ENCODE assay signal across 22 mouse cellular contexts in genomic region chr6:77139306-77139920, GRCm38 (mm10).
DNase-seq lines count a peak whose midpoint lies in the region; ATAC-seq lines count a peak whose summit lies in the region.
"Had no signal": no experiment of that assay in that cellular context is flagged by ENCODE, and none has a peak within 500 bp of the region (broad histone marks: within the 10 kb centered on the region; RNA-seq: fewer than 3 reads in every experiment).

No protein-coding gene starts in this region.

- no peaks in the 10 kb centered on the region for H3K4me1 ChIP-seq in midbrain, embryonic 11.5 days (ENCODE audit: control insufficient read depth, insufficient read depth, low read length)
- H3K4me1 ChIP-seq: embryonic facial prominence, embryonic 10.5 days; embryonic facial prominence, embryonic 13.5 days; forebrain, embryonic 12.5 days; forebrain, embryonic 15.5 days; hindbrain, embryonic 12.5 days; hindbrain, embryonic 15.5 days had no signal

- H3K4me2 ChIP-seq in midbrain, embryonic 11.5 days = no peak overlapping the region
- H3K4me2 ChIP-seq: embryonic facial prominence, embryonic 13.5 days; forebrain, embryonic 12.5 days; forebrain, embryonic 15.5 days; heart, embryonic 11.5 days; hindbrain, embryonic 12.5 days; hindbrain, embryonic 15.5 days had no signal

- DNase-seq in cerebellum, postnatal 4 days (ENCODE audit: low spot score in 2 of 2) = no peak
- peak; percentile 10 to 12 for DNase-seq in cerebellum, postnatal 10 days
- no peak for DNase-seq in cerebellum, adult 11 months
- peak; percentile 10 for DNase-seq in layer of hippocampus, adult 9-10 months (ENCODE audit: low spot score)
- DNase-seq in layer of hippocampus, postnatal 36 days = no peak
- DNase-seq in midbrain, embryonic 11.5 days (ENCODE audit: low spot score, missing footprints) = no peak
- DNase-seq: adrenal gland, adult 8-10 months; adrenal gland, postnatal 25 days; embryo, embryonic 11 days; gastrocnemius, adult 2 months; gastrocnemius, postnatal 14 days; heart, adult 11 months had no signal

- no peaks in the 10 kb centered on the region for H3K36me3 ChIP-seq in midbrain, embryonic 11.5 days (ENCODE audit: control insufficient read depth, insufficient read depth, low read length)
- H3K36me3 ChIP-seq: embryonic facial prominence, embryonic 10.5 days; embryonic facial prominence, embryonic 13.5 days; forebrain, embryonic 12.5 days; forebrain, embryonic 15.5 days; hindbrain, embryonic 12.5 days; hindbrain, embryonic 15.5 days had no signal

- H3K4me3 ChIP-seq in midbrain, embryonic 11.5 days (ENCODE audit: low read depth, low read length) = no peak overlapping the region
- H3K4me3 ChIP-seq: embryonic facial prominence, embryonic 10.5 days; embryonic facial prominence, embryonic 13.5 days; erythroblast, embryonic 14.5 days; forebrain, embryonic 12.5 days; forebrain, embryonic 15.5 days; gastrocnemius, adult 2 months; hindbrain, embryonic 12.5 days; hindbrain, embryonic 15.5 days had no signal

- 82% methylated on average over 4 of the region's 4 CpGs for WGBS in midbrain, embryonic 11.5 days

- no peaks in the 10 kb centered on the region for H3K27me3 ChIP-seq in midbrain, embryonic 11.5 days (ENCODE audit: control insufficient read depth, insufficient read depth, low read length)
- H3K27me3 ChIP-seq: embryonic facial prominence, embryonic 13.5 days; forebrain, embryonic 12.5 days; forebrain, embryonic 15.5 days; hindbrain, embryonic 12.5 days; hindbrain, embryonic 15.5 days had no signal

- H3K9ac ChIP-seq in midbrain, embryonic 11.5 days (ENCODE audit: low read length) = no peak overlapping the region
- H3K9ac ChIP-seq: embryonic facial prominence, embryonic 13.5 days; forebrain, embryonic 12.5 days; forebrain, embryonic 15.5 days; hindbrain, embryonic 12.5 days; hindbrain, embryonic 15.5 days had no signal

- ATAC-seq in cerebellum, adult (ENCODE audit: insufficient number of reproducible peaks, low FRiP score, low TSS enrichment) = peak; percentile 51
- no peak for ATAC-seq in midbrain, embryonic 11.5 days (ENCODE audit: low FRiP score)
- ATAC-seq: activated CD4-positive, CD25-positive, alpha-beta regulatory T cell, adult 4 months; forebrain, embryonic 15.5 days had no signal

- H3K27ac ChIP-seq in midbrain, embryonic 11.5 days (ENCODE audit: low read depth, low read length) = no peak overlapping the region
- H3K27ac ChIP-seq: embryonic facial prominence, embryonic 10.5 days; embryonic facial prominence, embryonic 13.5 days; forebrain, embryonic 12.5 days; forebrain, embryonic 15.5 days; gastrocnemius, adult 2 months; hindbrain, embryonic 12.5 days; hindbrain, embryonic 15.5 days had no signal

- no peaks in the 10 kb centered on the region; the same call in 1 of the 2 replicates for H3K9me3 ChIP-seq in midbrain, embryonic 11.5 days (ENCODE audit: control insufficient read depth, low read length)
- H3K9me3 ChIP-seq: embryonic facial prominence, embryonic 10.5 days; embryonic facial prominence, embryonic 13.5 days; forebrain, embryonic 12.5 days; forebrain, embryonic 15.5 days; hindbrain, embryonic 12.5 days; hindbrain, embryonic 15.5 days had no signal

Comparison
In these comparisons a context has a peak if more than half of its experiments do, and no peak if none do; other contexts are left out.
1. DNase-seq: peak in cerebellum, postnatal 10 days (2 of 2) and layer of hippocampus, adult 9-10 months (single experiment); none in cerebellum, postnatal 4 days (0 of 2), cerebellum, adult 11 months (single experiment), layer of hippocampus, postnatal 36 days (0 of 2) and midbrain, embryonic 11.5 days (single experiment).